Mouse (Mus musculus) cerebellum, adult (tissue): ENCODE data around the gene Pmfbp1.
A peak's percentile ranks its signal among the peaks of the same experiment; 100 is the strongest.

Source experiments
- ATAC-seq: cut with Nextera tagmentation; 2 replicates; pipeline ENCODE4 v1.9.2; 2017; ENCODE audit warnings: mild to moderate bottlenecking, moderate library complexity, mixed read lengths; ENCODE audit not compliant: insufficient number of reproducible peaks, low FRiP score, low TSS enrichment

Pmfbp1 gene

DNA sequence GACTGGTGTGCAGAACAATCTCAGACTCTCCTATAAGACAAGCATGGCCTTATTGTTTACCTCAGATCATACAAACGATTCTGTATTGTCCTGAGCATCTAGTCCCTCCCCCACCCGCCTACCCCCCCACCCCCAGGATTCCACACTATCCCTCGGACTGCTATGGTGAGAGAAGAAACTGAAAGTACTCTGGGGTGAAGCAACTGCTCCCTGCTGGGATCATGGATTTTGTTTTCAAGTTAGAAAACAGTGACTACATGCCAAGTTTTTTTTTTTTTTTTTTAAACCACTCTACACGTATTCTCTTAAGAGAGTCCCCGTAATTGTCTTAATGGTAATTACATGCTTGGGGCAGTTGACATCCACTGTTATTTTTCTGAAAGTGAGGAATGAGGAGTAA is 3.6 kb downstream of the Pmfbp1 start:
- no peak for ATAC-seq

DNA sequence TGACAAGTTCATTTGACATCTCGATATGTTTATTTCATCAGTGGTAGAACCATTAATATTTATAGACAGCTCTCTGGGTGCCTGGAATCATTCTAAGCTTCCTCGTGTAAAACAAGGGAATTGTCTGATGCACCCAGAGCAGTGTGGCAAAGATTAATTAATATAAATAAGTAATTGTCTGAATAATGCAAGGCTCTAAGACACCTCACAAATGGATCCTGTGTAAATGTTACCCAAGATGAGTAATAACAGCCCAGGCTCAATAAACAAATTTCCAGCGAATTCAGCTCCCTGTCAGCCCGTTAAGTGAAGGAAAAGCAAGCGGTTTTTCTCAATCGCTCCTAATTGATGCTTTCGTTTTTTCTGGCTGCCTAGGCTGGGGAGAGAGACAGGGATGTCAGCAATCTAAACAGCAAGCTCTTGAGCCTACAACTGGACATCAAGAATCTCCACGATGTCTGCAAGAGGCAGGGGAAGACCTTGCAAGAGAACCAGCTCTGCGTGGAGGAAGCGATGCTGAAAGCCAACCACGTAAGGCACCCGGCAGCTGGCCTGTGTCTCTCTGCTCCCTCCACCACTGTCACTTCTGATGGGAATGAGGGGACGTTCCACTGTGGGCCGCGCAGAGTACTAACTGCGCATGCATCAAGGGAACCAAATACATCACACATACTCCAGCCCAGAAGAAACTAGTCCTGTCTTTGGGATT is 5.3 kb downstream of the Pmfbp1 start:
- ATAC-seq = no peak

DNA sequence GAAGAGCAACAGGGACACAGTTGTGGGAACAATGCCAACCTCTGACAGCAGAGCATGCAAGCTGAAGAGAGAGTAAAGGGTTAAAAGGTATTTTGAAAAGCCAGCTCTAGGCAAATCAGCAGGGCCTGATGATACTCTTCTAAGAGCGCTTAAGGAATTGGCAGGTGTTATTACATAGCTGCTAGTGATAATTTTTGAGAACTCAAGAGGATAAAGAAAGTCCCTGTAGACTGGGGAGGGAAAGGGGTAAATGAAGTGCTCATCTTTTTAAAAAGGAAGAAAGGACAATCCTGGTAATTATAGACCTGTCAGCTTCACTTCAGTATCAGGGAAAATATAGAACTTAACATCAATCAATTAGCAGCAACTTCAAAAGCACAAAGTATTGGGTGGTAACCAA is 9.7 kb downstream of the Pmfbp1 start:
- ATAC-seq = no peak

GRCm38 (mm10) chr8:109505560-109505959 is 11.7 kb downstream of the Pmfbp1 start:
- no peak for ATAC-seq

DNA sequence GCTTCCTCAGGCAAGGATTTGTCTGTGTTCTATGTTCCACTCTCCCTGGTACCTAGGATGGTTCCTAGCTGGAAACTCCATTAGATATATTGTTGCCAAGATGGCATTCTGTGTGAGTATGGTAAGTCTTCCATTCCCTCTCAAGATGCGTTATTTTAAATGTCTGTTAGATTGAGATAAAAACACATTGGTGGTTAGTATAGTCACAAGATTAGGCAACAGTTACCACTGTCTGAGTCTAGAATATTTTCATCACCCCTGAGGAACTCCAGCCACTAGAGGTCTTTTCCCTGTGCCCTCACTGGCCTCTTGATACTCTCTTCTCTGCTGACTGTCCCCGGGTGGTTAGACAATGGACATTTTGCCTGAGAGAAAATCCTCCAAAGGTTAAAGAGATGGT is 30.2 kb downstream of the Pmfbp1 start:
- ATAC-seq = no peak

DNA sequence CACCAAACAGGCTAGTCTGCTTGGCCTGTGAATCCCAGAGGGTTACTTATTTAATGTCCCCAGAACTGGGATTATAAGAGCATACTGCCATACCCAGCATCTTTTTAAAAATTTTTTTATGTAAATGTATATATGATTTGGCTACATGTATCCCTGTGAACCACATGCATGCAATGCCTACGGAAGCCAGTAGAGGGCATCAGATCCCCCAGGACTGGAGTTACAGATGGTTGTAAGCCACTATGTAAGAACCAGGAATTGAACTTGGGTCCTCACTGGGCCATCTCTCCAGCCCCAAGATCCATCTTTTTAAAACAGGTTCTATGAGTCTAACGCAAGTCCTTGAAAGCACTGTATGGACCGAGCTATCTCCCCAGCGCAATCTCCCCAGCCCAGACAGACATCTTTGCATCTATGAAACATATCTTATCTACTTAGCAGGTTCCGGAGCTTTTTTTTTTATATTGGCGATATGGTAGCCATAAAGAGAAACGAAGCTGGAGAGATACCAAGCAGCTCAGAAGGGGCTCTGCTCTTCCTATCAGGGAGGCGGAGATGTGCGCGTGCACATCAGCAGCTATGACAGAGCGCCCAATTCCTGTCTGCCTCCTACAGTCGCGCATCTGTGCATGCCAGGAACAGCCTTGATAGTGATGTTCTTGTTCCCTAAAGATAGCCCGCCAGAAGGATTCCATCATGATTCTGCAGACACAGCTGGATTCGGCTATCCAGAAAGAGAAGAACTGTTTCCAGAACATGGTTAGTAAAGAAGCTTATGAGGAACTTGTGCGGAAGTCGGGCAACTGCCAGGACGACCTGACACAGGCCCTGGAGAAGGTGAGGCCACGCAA is 41.5 kb downstream of the Pmfbp1 start:
- no peak for ATAC-seq

GRCm38 (mm10) chr8:109536703-109537102 is 42.9 kb downstream of the Pmfbp1 start:
- peak; percentile 54; the same call in 1 of the 2 replicates for ATAC-seq

DNA sequence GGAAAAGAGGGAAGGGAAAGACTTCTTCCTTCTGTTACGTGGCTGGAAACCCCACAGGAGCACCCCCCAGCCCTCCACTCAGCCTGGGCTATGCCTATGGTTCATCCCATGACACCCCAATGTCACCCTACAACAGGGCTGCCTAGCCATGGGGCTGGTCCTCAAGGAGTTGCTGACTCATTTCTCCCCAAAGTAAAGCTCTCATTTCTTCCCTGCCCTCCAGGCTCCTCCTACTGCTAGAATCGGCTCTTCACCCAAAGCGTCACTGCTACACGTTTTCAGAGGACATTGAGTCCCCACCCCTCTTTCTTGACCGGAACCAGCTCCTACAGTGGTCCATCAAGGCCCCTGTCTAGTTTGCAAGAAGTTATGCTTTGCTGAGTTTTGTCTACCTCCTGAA is 48.3 kb downstream of the Pmfbp1 start:
- no peak for ATAC-seq

GRCm38 (mm10) chr8:109542748-109543519 is 49.1 kb downstream of the Pmfbp1 start:
- ATAC-seq = no peak

- ATAC-seq = no peak
These were observed 50.2 kb downstream of the Pmfbp1 start for GRCm38 (mm10) chr8:109544049-109544448.

GRCm38 (mm10) chr8:109551663-109552062 is 57.8 kb downstream of the Pmfbp1 start:
- ATAC-seq = no peak

- no peak for ATAC-seq
These were observed 70.1 kb downstream of the Pmfbp1 start for GRCm38 (mm10) chr8:109563881-109564280.

GRCm38 (mm10) chr8:109564766-109565165 is 70.9 kb downstream of the Pmfbp1 start:
- no peak for ATAC-seq

- peak; percentile 99 for ATAC-seq
These were observed 71.9 kb downstream of the Pmfbp1 start, which contains the start of the genes Dhx38 and Txnl4b for GRCm38 (mm10) chr8:109565498-109566333. Gene Dhx38 (minus strand): TSS chr8:109565861. Gene Txnl4b (plus strand): TSS chr8:109565892.

DNA sequence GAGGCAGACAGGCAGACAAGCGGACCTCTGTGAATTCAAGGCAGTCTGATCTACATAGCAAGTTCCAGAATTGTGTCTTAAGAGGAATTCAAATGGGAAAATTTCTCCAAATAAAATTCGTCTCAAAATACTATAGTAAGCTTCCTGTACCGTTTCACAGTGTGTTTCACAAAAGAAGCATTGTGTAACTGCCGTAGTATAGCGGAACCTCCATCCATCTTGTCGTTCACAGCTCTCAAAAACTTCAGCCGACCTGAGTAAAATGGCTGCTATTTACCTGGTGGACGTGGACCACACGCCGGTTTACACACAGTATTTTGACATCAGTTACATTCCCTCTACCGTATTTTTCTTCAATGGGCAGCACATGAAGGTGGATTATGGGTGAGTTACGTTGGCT is 77.3 kb downstream of the Pmfbp1 start:
- no peak for ATAC-seq

- no peak for ATAC-seq
These were observed 82.5 kb downstream of the Pmfbp1 start for GRCm38 (mm10) chr8:109576311-109576710.

DNA sequence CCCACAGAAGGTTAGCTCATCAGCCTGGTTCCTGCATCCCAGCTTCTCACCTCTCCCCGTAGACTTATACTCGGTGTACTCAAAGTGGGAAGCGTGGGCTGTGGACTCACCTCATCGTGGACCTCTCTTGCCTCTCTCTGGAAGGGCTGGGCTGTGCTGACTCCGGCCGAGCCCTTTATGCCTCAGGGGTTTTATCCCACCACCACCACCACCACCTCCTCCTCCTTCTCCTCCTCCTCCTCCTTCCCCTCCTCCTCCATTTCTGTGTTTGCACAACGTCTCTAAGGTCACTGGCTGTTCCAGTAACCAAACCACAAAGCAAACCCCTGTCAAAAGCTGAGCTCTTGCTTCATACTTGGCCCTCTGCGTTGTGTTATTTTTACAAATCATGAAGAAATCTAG is 85.1 kb downstream of the Pmfbp1 start, which contains the start of gene Hp:
Hp (minus strand) TSS at position 273 of the 402 bp plus-strand sequence.
- no peak for ATAC-seq

GRCm38 (mm10) chr8:109584293-109584692 is 90.5 kb downstream of the Pmfbp1 start:
- no peak for ATAC-seq

DNA sequence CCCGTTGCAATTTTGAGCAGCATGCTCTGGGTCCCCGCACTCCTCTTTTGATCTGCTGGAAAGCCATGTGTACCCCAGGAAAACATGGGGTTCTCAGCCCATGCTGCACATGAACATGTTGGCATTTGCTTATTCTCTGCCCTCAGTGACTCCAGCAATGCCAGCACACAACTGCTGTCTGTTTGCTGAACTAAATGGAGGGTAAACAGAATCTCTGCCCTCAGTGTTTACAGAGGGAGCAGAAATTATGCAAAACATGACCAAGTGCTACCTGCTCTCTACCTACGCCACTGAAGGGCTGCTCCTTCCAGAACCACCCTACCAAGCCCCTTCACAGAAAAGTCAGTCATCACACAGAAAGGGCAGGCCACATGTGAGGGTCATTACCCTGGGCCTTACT is 91.0 kb downstream of the Pmfbp1 start:
- no peak for ATAC-seq

DNA sequence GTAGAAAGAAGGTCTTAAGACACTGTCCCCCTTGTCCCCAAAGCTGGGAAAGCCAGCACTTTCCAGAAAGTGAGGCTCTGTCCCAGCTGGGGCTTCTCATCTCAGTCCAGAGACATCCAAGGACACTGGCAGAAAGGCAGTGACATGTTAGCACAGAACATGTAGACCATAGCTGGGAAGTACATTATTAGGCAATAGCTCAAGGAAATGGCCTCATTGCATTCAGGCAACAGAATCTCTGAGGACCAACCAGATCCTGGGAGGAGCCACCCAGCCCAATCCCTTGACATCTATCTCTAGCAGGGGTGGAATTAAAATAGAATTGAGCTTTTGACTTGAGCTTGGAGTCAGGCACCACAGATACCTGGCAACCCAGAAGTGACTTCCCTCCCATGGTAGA is 91.8 kb downstream of the Pmfbp1 start:
- ATAC-seq = no peak
